ENCODE assay signal across 9 mouse cellular contexts in genomic region chr10:67116251-67116650, GRCm38 (mm10). TPM values are rescaled to one million over a fixed set of nuclear protein-coding genes. Genes with fewer than 3 reads are reported as not detected.
DNase-seq lines count a peak whose midpoint lies in the region; ATAC-seq lines count a peak whose summit lies in the region.
"Had no signal": no experiment of that assay in that cellular context is flagged by ENCODE, and none has a peak within 500 bp of the region (broad histone marks: within the 10 kb centered on the region; RNA-seq: fewer than 3 reads in every experiment).

No protein-coding gene starts in this region.

- H3K4me2 ChIP-seq in hindbrain, embryonic 13.5 days, result no peak overlapping the region
- no peak overlapping the region for H3K4me2 ChIP-seq in hindbrain, embryonic 11.5 days (replicated peaks; ENCODE audit: low read depth, low read length)
- H3K4me2 ChIP-seq: lung, embryonic 15.5 days had no signal

- no peak for ATAC-seq in hindbrain, embryonic 13.5 days (ENCODE audit: low FRiP score)
- no peak for ATAC-seq in hindbrain, embryonic 11.5 days (ENCODE audit: low FRiP score)

- H3K4me1 ChIP-seq in hindbrain, embryonic 13.5 days (replicated peaks), result peaks cover 56% of the 10 kb centered on the region
- H3K4me1 ChIP-seq in hindbrain, embryonic 11.5 days (replicated peaks; ENCODE audit: control insufficient read depth, insufficient read depth, low read length), result no peaks in the 10 kb centered on the region
- H3K4me1 ChIP-seq in limb, embryonic 10.5 days, result peaks cover 50% of the 10 kb centered on the region

- peak overlapping the region; percentile 58; the same call in 1 of the 2 replicates for H3K27ac ChIP-seq in hindbrain, embryonic 13.5 days
- H3K27ac ChIP-seq in hindbrain, embryonic 11.5 days (ENCODE audit: low read depth, low read length), result no peak overlapping the region
- peak overlapping the region; percentile 56; the same call in 1 of the 2 replicates for H3K27ac ChIP-seq in limb, embryonic 10.5 days

- no peak overlapping the region for H3K4me3 ChIP-seq in hindbrain, embryonic 13.5 days
- H3K4me3 ChIP-seq in hindbrain, embryonic 11.5 days (ENCODE audit: low read depth, low read length), result no peak overlapping the region
- no peak overlapping the region for H3K4me3 ChIP-seq in limb, embryonic 10.5 days
- H3K4me3 ChIP-seq: lung, embryonic 15.5 days had no signal

- H3K9me3 ChIP-seq in hindbrain, embryonic 13.5 days, result no peaks in the 10 kb centered on the region
- no peaks in the 10 kb centered on the region for H3K9me3 ChIP-seq in hindbrain, embryonic 11.5 days (ENCODE audit: control insufficient read depth, low read length)
- H3K9me3 ChIP-seq in limb, embryonic 10.5 days (replicated peaks), result no peaks in the 10 kb centered on the region
- H3K9me3 ChIP-seq: lung, embryonic 15.5 days had no signal

- no peaks in the 10 kb centered on the region for H3K27me3 ChIP-seq in hindbrain, embryonic 13.5 days
- no peaks in the 10 kb centered on the region for H3K27me3 ChIP-seq in hindbrain, embryonic 11.5 days (ENCODE audit: control insufficient read depth, insufficient read depth, low read length)
- H3K27me3 ChIP-seq in limb, embryonic 10.5 days (ENCODE audit: low read depth, poor library complexity, severe bottlenecking), result no peaks in the 10 kb centered on the region
- H3K27me3 ChIP-seq: lung, embryonic 15.5 days had no signal

- DNase-seq in hindbrain, embryonic 11.5 days (ENCODE audit: low spot score), result no peak
- peak; percentile 27 to 36 for DNase-seq in adrenal gland, adult 18-20 months (ENCODE audit: low spot score in 2 of 2)
- DNase-seq in cerebellum, adult 8-10 months, result peak; percentile 45
- DNase-seq in limb, embryonic 10.5 days (ENCODE audit: low spot score), result no peak
- DNase-seq in frontal cortex, postnatal 25 days (ENCODE audit: low spot score in 2 of 2), result no peak
- DNase-seq in lung, postnatal 14 days, result no peak
- no peak for DNase-seq in layer of hippocampus, adult 9-11 months

- no peaks in the 10 kb centered on the region for H3K36me3 ChIP-seq in hindbrain, embryonic 13.5 days
- no peaks in the 10 kb centered on the region for H3K36me3 ChIP-seq in hindbrain, embryonic 11.5 days (ENCODE audit: control insufficient read depth, insufficient read depth, low read length)
- no peaks in the 10 kb centered on the region for H3K36me3 ChIP-seq in limb, embryonic 10.5 days
- H3K36me3 ChIP-seq: lung, embryonic 15.5 days had no signal

- H3K9ac ChIP-seq in hindbrain, embryonic 13.5 days, result no peak overlapping the region
- H3K9ac ChIP-seq in hindbrain, embryonic 11.5 days (ENCODE audit: low read depth, low read length), result no peak overlapping the region
- H3K9ac ChIP-seq: lung, embryonic 15.5 days had no signal

- 41% methylated on average over 8 of the region's 8 CpGs for WGBS in hindbrain, embryonic 13.5 days
- 76% methylated on average over 8 of the region's 8 CpGs for WGBS in hindbrain, embryonic 11.5 days
- 76% methylated on average over 8 of the region's 8 CpGs for WGBS in limb, embryonic 10.5 days

RNA-seq across cellular contexts. Expression of gene Reep3, which starts 19.5 kb away (rescaled TPM):
- polyA plus RNA-seq in hindbrain, embryonic 13.5 days (2015; fragmentation: Nextera tagmentation; extraction: Ambion mirVana), result 42.6 and 44.9 TPM in 2 replicates
- polyA plus RNA-seq in hindbrain, embryonic 11.5 days (2014; fragmentation: Nextera tagmentation; extraction: Ambion mirVana), result 46.4 and 53.8 TPM in 2 replicates
- total RNA-seq in adrenal gland, adult 18-20 months (2021), result 10 to 100 TPM; 40.7 to 41.0 TPM
- polyA plus RNA-seq in limb, embryonic 10.5 days (2016; fragmentation: Nextera tagmentation; extraction: Ambion mirVana), result 17.8 and 22.2 TPM in 2 replicates

RNA-seq across cellular contexts. Expression of gene Jmjd1c, which starts 20.3 kb away (rescaled TPM):
- polyA plus RNA-seq in hindbrain, embryonic 13.5 days (2015; fragmentation: Nextera tagmentation; extraction: Ambion mirVana), result 47.7 and 50.3 TPM in 2 replicates
- polyA plus RNA-seq in hindbrain, embryonic 11.5 days (2014; fragmentation: Nextera tagmentation; extraction: Ambion mirVana), result 55.0 and 63.8 TPM in 2 replicates
- total RNA-seq in adrenal gland, adult 18-20 months (2021), result 10 to 100 TPM; 44.4 to 49.7 TPM
- polyA plus RNA-seq in limb, embryonic 10.5 days (2016; fragmentation: Nextera tagmentation; extraction: Ambion mirVana), result 27.6 and 31.6 TPM in 2 replicates

Comparison
In these comparisons a context has a peak if more than half of its experiments do, and no peak if none do; other contexts are left out.
1. DNase-seq: peak in adrenal gland, adult 18-20 months (2 of 2) and cerebellum, adult 8-10 months (single experiment); none in hindbrain, embryonic 11.5 days (single experiment), limb, embryonic 10.5 days (single experiment), frontal cortex, postnatal 25 days (0 of 2), lung, postnatal 14 days (single experiment) and layer of hippocampus, adult 9-11 months (single experiment).